Mouse (Mus musculus) regulatory T cell (primary cell): Measurements from ENCODE around the gene Gsc2.
"Not testable (repeated sequence)": the region's sequence is repeated elsewhere in the genome, so short reads cannot be mapped to it uniquely, and the experiment has no call there.

Experiments used
- in situ Hi-C: fragments of 300-600 bp; cut with MboI, MseI; formaldehyde crosslinking; loops from one replicate; pipeline ENCODE4 v1.15.1; 2025; ENCODE audit warnings: high pct_unique_total_duplicates

Gene Gsc2

DNA sequence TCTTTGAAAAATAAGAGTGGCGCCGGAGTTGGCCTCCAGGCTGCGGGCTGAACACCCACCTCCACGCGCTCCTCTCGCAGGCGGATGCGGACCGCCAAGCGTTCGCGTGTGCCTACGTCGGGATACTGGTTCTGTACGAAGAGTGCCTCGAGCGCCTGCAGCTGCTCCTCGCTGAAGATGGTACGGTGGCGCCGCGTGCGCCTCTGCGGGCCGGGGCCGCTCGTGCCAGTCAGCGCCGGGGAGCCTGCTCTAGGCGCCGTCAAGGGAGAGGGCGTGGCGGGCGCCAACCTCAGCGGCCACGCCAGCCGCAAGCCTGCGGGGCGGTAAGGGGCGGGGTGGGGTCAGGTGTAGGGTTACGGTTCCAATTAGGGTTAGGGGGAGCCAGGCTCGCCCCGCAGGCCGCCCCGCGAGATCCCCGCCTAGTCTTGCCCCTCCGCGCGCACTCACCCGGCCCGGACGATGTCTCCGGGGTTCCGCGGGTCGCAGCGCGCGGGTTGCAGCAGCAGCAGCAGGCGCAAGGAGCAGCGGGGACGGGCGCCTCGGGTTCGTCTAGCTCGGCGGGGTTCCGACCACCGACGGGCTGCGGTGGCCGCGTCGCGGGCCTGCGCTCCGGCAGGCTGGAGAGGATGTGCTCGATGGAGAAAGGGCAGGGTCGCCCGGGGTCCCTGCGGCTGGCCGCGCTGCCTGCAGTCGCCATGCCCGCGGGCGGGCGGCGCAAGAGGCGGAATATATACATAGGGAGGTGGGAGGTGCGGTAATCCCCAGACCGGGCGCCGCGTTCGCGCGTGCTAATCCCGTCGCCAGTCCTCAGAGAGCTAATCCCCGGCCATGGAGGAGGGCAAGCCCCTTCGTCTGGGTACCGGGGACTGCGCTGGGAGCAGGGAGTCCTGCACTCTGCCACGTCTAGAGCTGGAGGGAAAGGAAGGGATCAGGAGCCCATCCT, at the start of gene Gsc2:
TSS of gene Gsc2 (minus strand) at position 753 of the 943 bp plus-strand sequence.
- in situ Hi-C loops, result no loop called here

DNA sequence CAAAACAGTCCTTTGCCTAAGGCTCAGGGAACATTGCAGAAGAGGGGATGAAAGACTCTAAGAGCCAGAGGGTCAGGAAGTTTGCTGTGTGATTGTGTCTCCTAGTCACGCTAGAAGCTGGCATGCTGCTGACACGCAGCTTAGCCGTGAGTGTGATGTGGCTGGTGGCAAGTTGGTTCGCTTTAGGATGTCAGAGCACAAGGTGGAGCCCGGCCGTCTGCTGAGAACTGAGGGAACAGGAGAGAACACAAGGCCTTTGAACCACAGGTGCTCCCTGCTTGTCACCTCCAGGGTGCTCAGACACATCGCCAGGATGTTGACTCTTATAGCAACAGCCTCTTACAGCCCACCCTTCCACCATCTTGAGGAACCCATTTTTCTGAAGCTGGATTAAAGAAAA, 47.2 kb upstream of the Gsc2 start:
- in situ Hi-C loops, result no loop called here

DNA sequence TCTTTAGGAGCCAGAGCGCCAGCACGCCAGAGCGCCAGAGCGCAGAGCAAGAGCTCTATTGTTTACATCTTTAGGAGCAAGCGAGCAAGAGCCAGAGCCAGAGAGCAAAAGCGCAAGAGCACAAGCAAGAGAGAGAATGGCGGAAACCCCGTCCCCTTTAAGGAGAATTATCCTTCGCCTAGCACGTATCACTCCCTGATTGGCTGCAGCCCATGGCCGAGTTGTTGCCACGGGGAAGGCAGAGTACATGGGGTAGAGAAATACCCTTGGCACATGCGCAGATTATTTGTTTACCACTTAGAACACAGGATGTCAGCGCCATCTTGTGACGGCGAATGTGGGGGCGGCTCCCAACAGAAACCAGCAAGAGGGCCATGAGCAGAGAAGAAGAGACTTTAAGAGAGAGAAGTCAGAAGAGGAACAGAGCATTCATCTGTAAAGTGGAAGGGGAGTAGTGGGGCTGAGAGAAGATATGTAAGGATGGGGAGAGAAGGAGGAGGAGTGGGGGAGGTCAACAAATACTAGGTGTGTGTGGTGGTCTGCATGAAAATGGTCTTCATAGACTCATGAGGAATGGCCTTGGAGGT, 41.3 kb upstream of the Gsc2 start:
- in situ Hi-C loops, result not testable (repeated sequence)

DNA sequence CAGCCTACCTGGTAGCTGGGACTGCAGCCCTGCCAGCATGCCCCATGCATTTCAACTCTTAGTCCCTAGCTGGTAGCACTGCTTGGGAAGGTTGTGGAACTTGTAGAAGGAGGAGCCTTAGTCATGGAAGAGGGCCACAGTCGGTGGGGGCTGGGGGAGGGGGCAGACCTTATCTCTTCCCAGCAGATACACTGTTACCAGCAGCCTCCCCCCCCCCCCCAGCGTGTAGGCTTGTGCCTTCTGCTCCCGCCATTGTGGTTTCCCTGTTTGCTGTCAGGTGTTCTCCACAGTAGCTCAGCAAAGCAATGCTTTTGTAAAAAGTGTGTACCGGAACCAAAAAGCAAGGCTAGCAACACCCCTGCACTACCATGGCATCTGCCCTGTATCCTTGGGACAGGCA, 36.8 kb upstream of the Gsc2 start:
- in situ Hi-C loops, result no loop called here

DNA sequence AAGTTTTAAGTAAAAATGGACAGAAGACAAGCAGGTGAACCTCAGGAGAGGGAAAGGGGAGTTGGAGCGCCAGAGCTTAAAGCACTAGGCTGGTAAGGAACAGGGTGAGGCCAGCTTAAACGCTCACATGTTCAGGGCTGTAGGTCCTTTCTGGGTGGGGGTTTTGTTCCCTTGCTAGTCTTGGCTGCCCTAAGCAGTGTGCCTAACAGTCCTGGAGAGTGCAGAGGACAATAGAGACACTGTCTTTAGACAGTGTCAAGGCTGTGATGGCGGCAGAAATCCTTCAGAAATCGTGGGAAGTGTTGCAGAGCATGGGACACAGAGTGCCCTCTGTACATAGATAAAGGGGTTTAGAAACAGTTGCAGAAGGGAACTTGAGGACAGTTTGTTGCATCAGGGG, 35.2 kb upstream of the Gsc2 start:
- in situ Hi-C loops, result no loop called here

DNA sequence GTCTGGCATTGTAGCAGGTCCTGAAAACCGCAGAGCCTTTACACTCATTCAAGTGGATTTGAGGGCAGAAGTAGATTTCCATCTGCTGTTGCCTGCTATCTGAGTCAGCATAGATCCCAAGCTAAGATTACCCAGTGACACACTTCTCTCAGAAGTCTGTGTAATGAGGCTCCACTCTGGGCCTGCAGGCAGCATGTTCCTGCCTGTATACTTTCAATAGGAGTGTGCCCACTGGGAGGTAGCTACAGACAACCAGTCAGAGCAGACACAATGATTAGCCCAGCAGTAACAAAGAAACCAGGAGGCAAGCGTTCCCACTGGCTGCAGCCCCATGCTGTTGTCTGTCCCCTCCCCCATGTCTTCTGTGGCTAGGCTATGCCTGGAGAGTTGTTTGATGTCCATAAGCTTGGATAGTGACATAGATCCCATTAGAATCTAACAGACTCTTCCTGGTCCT, 34.6 kb upstream of the Gsc2 start:
- in situ Hi-C loops, result no loop called here

DNA sequence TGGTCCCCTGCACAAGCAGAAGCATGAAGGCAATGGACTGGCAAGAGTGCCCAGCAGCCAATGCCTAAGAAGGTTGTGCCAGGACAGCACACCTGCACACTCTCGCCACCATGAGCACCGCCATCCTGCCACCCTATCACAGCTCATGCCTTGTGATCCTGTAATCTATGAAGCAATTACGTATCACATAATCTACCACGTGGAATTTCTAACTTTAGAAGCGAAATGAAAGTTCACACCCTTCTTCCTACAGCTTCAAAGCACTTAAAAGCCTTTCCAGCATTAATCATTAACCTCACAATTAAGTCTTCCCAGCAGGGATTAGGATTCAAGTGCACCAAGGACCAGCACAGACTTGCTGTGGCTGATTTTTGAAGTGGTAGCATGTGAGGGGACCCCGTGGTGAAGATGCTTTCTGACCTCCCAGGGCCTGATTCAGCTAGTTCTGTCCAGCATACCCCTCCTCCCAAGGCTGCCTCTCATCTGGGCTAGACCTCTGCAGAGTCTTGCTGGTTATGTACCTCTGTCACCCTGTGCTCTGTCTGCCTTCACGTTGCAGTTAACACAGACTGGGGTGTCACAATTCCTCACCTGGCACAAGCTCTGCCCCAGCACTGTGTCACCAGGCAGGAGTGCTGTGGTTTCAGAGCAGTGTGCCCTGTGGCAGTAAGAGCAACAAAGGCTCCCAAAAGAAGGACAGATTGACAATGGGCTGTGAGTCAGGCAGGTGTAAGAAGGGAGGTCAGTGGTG, 30.4 kb upstream of the Gsc2 start:
- in situ Hi-C loops, result no loop called here

DNA sequence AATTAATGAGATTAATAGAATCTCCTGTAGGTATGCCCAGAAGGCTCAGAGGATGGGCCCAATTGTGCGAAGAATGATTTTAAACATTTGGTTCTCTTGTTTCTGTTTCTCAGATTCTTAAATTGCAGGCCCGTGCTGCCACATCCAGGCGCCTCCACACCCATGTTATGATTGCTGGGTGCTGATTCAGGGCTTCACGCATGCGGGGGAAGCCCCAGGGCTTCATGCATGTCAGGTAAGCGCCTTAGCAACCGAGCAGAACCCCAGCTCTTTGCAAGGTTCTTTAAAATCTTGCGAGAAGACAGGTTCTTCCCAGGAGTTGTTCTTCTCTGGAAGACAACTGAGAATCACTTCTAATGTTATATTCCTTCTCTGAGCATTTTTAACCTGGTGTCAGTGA, 28.6 kb upstream of the Gsc2 start:
- in situ Hi-C loops, result no loop called here

DNA sequence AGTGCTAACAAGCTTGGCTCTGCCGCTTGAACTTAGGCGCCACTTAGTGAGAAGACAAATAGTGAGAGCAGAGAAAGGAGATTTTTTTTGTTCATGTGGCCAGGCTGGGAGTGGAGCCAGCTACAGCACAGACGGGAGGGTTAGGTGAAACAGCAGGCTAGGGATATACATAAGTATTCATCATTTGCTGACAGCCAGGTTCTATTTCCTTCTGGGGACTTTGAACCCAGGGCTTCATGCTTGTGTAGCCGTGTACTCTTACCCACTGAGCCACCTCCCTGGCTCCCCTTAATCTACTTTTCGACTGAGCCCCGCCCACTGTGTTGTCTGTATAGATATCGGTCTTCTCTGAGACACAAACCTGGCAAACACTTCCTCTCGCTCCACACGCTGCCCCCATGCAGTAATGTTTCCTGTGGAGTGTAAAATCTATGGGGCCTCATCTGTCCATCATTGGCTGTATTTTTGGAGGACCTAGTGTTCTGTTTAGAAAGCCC, 24.4 kb upstream of the Gsc2 start:
- in situ Hi-C loops, result no loop called here

DNA sequence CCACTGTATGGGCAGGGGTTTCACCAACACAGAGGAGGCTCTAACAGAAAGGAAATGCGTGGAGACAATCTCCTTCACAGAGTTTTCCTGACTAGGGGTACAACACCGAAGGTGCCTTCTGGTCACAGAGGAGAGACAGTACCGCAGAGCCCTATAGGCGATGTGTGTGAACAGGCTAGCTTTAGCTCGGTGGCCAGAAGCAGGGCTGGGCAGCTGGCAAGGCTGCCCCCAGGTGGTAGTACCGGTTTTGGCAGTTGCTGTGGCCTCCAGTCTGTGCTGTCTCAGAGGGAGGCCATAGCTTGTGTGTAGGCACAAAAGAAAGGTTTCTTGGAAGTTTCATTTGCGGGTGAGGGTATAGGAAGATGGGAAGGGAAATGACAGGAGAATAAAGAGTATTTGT, 24.0 kb upstream of the Gsc2 start:
- in situ Hi-C loops, result no loop called here

DNA sequence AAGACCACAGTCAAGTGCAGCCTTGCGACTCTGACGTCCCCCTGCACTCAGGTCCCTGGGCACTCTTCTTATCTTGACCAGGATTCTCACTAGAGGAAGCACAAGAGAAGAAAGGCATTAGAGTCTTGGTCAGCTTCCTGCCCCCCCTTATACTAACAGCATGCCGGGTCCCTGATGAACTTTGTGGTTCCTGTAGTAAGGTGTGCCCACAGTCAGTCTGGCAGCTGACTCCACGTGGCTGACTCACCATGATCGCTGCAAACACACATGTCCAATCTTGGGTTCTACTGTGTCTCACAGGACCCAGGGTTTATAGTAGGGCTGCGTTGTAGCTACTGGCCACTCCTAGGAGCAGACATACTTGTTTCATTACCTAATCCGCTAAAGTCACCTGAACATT, 23.3 kb upstream of the Gsc2 start:
- in situ Hi-C loops, result no loop called here

DNA sequence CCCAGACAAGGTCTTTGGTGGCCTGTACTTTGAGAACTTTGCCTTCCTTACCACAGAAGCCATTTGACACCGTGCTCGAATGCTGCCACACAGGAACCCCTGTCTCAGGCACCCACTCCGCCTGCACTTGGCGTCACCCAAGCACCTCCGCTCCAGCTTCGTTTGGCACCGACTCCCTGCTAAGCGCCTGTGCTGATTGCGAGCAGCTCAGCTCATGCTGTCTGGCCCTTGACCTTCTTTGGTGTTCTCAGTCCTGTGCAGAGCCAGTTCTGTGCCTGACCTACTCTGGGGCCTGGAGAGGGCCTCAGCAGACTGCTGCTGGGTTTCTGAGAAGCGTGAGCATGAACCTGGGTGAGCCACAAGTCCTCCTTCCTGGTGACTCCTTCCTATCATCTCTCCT, 21.9 kb upstream of the Gsc2 start:
- in situ Hi-C loops, result no loop called here

DNA sequence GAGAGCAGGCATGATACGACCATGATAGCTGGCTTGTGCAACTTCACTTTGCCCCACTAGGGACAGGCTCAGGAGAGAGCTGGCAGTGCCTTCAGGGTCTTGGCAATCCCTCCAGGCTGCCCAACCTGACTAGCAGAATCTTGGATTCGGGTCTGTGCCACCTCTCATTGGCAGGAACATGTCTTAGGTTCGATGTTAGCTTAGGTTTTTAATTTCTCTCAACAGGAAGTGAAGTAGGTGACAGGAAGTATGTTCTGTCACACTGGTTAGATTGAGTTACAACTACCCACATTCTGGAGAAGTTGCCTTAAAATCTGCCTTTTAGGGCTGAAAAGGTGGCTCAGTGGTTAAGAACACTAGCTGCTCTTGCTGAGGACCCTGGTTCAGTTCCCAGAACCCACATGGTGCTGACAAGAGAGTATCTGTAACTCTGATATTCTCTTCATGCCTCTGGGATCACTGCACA, 19.6 kb upstream of the Gsc2 start:
- in situ Hi-C loops, result loop anchor here (5.0 kb wide), 1 partner anchor 38 kb away; no protein-coding TSS in a partner anchor

DNA sequence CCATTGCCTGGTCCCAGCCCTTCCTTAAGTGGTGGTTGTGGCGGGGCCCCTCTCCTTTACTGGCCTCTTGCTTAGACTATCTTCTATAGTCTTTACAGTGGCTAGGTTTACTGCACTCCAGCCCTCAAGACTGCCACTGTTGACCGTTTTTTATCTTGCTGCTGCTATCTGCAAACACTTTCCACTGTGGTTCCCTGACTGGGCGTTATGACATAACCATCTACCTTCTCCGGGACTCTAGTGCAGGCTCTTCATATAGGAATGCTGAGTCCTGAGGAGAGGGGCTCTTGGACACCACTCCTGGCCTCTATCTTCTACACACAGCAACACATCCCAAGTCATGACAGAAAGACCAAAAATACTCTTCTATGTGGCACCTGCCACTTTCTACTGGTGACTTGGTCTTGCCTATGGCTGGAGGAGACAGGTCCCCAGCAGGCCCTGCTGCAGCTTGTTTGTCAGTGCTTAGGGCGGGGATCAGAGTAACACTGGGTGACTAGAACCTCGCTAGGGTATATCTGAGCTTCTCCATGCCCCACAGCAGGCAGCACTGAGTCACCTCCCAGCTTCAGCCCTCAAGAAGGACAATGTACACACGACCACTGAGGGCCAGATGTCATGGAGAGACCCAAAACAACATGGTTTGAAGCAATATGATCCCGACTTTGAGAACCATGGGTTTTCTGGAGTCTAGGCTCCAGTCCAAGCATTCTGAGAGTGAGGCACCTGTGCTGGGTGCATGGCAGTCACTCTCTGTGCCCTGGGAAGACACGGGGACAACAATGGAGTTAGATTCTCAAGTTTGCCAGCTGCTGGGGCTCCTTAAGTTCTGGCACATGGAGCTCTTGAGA, 19.0 kb upstream of the Gsc2 start:
- in situ Hi-C loops, result loop anchor here (5.0 kb wide), 1 partner anchor 38 kb away; no protein-coding TSS in a partner anchor

DNA sequence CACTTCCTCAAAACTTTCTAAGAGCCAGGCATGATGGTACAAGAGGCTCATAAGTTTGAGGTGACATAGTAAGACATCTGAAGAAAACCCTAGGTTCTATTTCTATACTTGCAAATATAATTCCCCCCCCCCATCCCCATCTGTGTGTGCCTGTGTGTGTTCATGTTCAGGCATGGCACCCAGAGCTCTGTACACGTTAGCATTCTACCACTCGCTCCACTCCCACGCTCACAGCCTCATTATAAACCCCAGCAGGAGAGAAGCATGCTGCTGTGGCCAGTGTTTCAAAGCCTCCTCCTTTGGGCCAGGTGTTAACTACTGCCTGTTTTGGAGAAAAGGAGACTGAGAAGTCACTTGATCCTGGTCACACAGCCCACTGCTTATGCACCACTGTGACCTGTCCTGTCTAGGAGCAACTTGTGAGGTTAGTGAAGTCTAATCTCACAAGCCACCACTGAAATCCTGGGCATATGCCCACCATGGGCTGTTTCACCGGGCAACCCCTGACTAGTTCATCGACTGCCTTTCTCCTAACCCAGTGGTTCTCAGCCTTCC, 17.1 kb upstream of the Gsc2 start:
- in situ Hi-C loops, result loop anchor here (5.0 kb wide), 1 partner anchor 40 kb away; no protein-coding TSS in a partner anchor

DNA sequence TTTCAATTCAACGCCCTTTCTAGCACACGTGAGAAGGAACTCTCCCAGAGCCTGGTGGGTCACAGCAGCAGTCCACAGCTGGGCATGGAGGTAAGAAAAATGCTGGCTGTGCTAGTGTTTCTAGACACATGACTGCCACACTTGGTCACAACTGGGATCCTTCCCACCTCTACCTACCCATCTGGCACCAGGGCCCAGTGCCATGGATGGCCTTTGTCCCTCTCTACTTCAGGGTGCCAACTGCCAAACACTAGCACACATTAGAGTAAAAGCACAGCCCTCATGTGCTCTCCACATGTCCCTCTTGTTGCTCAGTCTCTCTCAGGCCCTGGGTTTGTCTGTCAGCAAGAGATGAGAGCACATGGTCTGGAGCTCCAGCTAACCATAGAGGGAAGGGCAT, 14.8 kb upstream of the Gsc2 start:
- in situ Hi-C loops, result loop anchor here (5.0 kb wide), 1 partner anchor 43 kb away; no protein-coding TSS in a partner anchor

DNA sequence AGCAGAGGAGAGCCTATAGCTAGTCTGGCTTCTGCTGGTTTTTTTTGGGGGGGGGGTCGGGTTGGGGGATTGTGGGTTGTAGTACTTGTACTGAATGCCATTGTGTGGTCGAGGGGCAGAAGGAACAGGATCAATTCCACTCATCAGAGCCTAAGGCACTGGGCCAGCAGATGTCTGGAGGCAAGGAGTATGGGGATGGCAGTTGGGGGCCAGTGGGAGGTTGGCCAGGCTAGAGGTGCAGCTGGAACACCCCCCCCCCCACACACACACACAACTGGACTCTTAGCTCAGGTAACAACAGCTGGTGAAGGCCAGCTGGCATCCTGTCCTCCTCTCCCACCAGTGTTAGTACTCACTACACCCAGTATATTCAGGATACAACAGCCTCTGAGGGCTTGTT, 14.4 kb upstream of the Gsc2 start:
- in situ Hi-C loops, result no loop called here

DNA sequence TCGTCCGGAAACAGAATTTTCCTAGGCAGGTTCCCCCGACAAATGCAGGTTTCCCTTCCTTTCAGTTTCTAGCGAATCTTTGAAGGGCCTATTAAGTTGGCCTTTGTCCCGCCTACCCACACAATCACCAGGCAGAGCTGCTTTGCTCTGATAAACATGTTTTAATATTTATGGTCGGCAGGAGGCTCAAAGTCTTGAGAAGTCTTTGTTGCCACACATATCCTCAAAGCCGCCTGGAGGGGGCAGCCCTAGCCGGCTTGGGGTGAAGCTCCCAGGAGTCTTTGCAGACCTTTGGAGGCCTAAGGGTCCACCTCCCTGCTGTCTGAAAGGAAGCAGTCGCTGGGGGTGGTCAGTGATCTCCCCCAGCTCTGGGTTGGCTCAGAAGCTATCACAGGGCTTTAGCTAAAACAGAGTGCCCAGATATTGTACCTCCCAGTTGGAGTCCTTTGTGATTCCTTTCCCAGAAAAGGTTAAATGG, 13.8 kb upstream of the Gsc2 start:
- in situ Hi-C loops, result no loop called here

DNA sequence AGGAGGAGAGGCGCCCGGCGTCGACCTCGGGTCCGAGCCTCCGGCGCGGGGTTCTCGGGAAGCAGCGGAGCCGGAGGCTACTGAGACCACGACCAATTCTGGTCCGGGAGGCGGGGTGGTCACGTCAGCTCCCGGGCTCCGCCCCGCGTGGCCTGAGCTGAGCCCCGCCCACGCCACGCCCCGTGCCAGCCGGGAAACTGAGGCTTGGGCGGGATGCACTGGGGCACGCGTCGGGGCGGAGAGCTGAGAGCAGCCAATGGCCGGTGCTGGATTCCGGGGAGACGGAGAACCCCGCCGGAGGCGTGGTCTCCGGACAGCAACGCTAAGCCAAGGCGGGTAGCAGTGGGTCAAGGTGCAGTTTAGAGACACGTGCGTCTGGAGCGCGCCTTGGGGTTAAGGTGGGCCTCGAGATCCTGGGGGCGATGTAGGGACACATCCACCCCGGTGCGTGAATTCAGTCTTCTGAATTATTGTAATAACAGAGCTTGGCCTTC, 13.3 kb upstream of the Gsc2 start, which contains the start of gene Slc25a1:
TSS of gene Slc25a1 (minus strand) at position 133 of the 494 bp plus-strand sequence.
- in situ Hi-C loops, result no loop called here
